Mouse (Mus musculus): ENCODE results near the gene Arhgap23. TPM values are rescaled to one million over a fixed set of nuclear protein-coding genes. Genes with fewer than 3 reads are reported as not detected.
A peak's percentile ranks its signal among the peaks of the same experiment; 100 is the strongest.

Arhgap23 gene
- polyA plus RNA-seq, 1 experiment: 27.7 TPM

GRCm38 (mm10) chr11:97449601-97450293 lies 34.4 kb downstream of the Arhgap23 start:
- H3K4me1 ChIP-seq (ENCODE audit: control insufficient read depth, insufficient read depth, low read length): no peaks in the 10 kb centered on the region; the same call in 1 of the 2 replicates
- peak overlapping the region; percentile 14 for H3K4me3 ChIP-seq (ENCODE audit: control insufficient read depth, low read depth, low read length)
- no peaks in the 10 kb centered on the region for H3K27me3 ChIP-seq (ENCODE audit: control insufficient read depth, insufficient read depth, low read length)
- H3K36me3 ChIP-seq (ENCODE audit: control insufficient read depth, insufficient read depth, low read length): peaks cover 2% of the 10 kb centered on the region
- TF ChIP-seq CTCF (IDR thresholded peaks at IDR 0.05; ENCODE audit: control insufficient read depth, insufficient read depth, insufficient replicate concordance, low read depth, low read length): no peak
- 0 out of 2 replicates have a peak, but pooled peaks have one; percentile 23 for TF ChIP-seq POLR2A (IDR thresholded peaks at IDR 0.05; ENCODE audit: control insufficient read depth, low read depth, low read length)
- 0 out of 2 replicates have a peak overlapping the region, but pooled peaks have one; percentile 30 for H3K27ac ChIP-seq (ENCODE audit: control insufficient read depth, insufficient read depth, low read depth, low read length)

- Histone ChIP-seq H3K4me3 (ENCODE audit: control insufficient read depth, low read depth, low read length) (peak overlapping the region; percentile 14), H3K27ac (ENCODE audit: control insufficient read depth, insufficient read depth, low read depth, low read length) (peak overlapping the region; percentile 30; the same call in 1 of the 2 replicates), H3K4me1 (ENCODE audit: control insufficient read depth, insufficient read depth, low read length) (no peaks in the 10 kb centered on the region; the same call in 1 of the 2 replicates), H3K27me3 (ENCODE audit: control insufficient read depth, insufficient read depth, low read length) (no peaks in the 10 kb centered on the region), H3K36me3 (ENCODE audit: control insufficient read depth, insufficient read depth, low read length) (peaks cover 2% of the 10 kb centered on the region)
- TF ChIP-seq CTCF (IDR thresholded peaks at IDR 0.05; ENCODE audit: control insufficient read depth, insufficient read depth, insufficient replicate concordance, low read depth, low read length): no peak
- TF ChIP-seq POLR2A (IDR thresholded peaks at IDR 0.05; ENCODE audit: control insufficient read depth, low read depth, low read length): no peak
Measured at GRCm38 (mm10) chr11:97450305-97450922, 35.1 kb downstream of the Arhgap23 start.

DNA sequence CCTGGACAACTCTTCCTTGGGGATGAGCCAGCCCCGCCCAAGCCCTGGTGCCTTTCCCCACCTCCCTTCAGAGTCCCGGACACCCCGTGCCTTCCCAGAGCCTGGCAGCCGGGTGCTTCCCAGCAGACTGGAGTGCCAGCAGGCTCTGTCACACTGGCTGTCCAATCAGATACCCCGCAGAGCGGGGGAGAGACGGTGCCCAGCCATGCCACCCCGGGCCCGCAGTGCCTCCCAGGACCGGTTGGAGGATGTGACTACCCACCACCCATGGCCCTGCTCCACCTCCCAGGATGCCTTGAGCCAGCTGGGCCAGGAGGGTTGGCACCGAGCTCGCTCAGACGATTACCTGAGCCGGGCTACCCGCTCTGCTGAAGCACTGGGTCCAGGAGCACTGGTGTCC lies 36.3 kb downstream of the Arhgap23 start:
- H3K4me3 ChIP-seq (ENCODE audit: control insufficient read depth, low read depth, low read length): no peak overlapping the region
- H3K27me3 ChIP-seq (ENCODE audit: control insufficient read depth, insufficient read depth, low read length): no peaks in the 10 kb centered on the region
- no peak for TF ChIP-seq POLR2A (IDR thresholded peaks at IDR 0.05; ENCODE audit: control insufficient read depth, low read depth, low read length)
- no peak for TF ChIP-seq CTCF (IDR thresholded peaks at IDR 0.05; ENCODE audit: control insufficient read depth, insufficient read depth, insufficient replicate concordance, low read depth, low read length)
- H3K4me1 ChIP-seq (ENCODE audit: control insufficient read depth, insufficient read depth, low read length): no peaks in the 10 kb centered on the region; the same call in 1 of the 2 replicates
- no peak overlapping the region for H3K27ac ChIP-seq (ENCODE audit: control insufficient read depth, insufficient read depth, low read depth, low read length)
- H3K36me3 ChIP-seq (ENCODE audit: control insufficient read depth, insufficient read depth, low read length): peaks cover 2% of the 10 kb centered on the region

GRCm38 (mm10) chr11:97457120-97457519 lies 41.8 kb downstream of the Arhgap23 start:
- Histone ChIP-seq H3K4me1 (ENCODE audit: control insufficient read depth, insufficient read depth, low read length) (no peaks in the 10 kb centered on the region), H3K4me3 (ENCODE audit: control insufficient read depth, low read depth, low read length) (no peak overlapping the region), H3K27me3 (ENCODE audit: control insufficient read depth, insufficient read depth, low read length) (no peaks in the 10 kb centered on the region), H3K36me3 (ENCODE audit: control insufficient read depth, insufficient read depth, low read length) (no peaks in the 10 kb centered on the region; the same call in 1 of the 2 replicates), H3K27ac (ENCODE audit: control insufficient read depth, insufficient read depth, low read depth, low read length) (no peak overlapping the region)
- no peak for TF ChIP-seq POLR2A (IDR thresholded peaks at IDR 0.05; ENCODE audit: control insufficient read depth, low read depth, low read length)
- TF ChIP-seq CTCF (IDR thresholded peaks at IDR 0.05; ENCODE audit: control insufficient read depth, insufficient read depth, insufficient replicate concordance, low read depth, low read length): no peak

DNA sequence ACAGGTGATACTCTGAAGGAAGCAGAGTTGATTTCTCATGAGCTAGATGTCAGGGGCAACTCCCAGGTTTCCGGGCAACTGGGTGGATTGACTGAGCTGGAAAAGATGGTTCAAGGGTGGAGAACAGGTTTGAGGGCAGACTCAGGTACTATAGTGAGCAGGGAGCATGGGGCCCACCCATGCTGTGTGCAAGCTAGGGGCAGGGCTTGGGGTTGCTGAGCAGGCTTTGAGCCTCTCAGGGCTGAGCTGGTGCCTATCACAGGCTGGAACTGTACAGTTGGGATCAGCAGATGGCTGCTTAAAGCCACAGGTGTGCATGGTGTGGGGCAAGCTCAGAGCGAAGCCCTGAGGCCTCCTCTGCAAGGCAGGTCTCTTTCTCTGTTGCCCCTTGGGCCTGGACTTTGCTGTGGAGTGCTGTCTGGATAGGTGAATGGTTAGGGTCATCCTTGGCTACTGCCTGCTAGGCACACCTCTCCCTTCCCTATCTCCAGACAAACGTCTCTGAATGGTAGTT lies 46.0 kb downstream of the Arhgap23 start:
- Histone ChIP-seq H3K27me3 (ENCODE audit: control insufficient read depth, insufficient read depth, low read length) (no peaks in the 10 kb centered on the region), H3K36me3 (ENCODE audit: control insufficient read depth, insufficient read depth, low read length) (peaks cover 3% of the 10 kb centered on the region), H3K4me1 (ENCODE audit: control insufficient read depth, insufficient read depth, low read length) (no peaks in the 10 kb centered on the region), H3K4me3 (ENCODE audit: control insufficient read depth, low read depth, low read length) (no peak overlapping the region), H3K27ac (ENCODE audit: control insufficient read depth, insufficient read depth, low read depth, low read length) (no peak overlapping the region)
- TF ChIP-seq POLR2A (IDR thresholded peaks at IDR 0.05; ENCODE audit: control insufficient read depth, low read depth, low read length): no peak
- no peak for TF ChIP-seq CTCF (IDR thresholded peaks at IDR 0.05; ENCODE audit: control insufficient read depth, insufficient read depth, insufficient replicate concordance, low read depth, low read length)

DNA sequence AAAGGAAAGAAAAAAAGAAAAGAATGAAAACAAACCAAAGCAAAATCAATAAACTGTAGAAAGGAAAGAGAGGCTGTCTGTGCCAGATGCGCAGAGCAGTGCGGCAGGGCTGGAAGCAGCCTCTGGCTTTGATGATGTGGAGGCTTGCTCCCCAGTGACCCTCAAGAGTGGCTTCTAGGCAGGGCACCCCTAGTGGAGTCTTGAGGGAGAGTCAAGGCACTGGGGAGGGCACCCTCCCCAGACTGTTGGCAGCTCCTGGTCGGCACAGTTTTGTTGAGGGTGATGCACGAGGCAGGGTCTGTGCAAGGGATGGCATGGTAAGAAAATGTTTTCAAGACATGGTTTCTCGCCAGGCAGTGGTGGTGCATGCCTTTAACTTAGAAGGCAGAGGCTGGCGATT lies 47.2 kb downstream of the Arhgap23 start:
- no peaks in the 10 kb centered on the region for H3K27me3 ChIP-seq (ENCODE audit: control insufficient read depth, insufficient read depth, low read length)
- H3K4me3 ChIP-seq (ENCODE audit: control insufficient read depth, low read depth, low read length): no peak overlapping the region
- H3K36me3 ChIP-seq (ENCODE audit: control insufficient read depth, insufficient read depth, low read length): peaks cover 3% of the 10 kb centered on the region
- TF ChIP-seq CTCF (IDR thresholded peaks at IDR 0.05; ENCODE audit: control insufficient read depth, insufficient read depth, insufficient replicate concordance, low read depth, low read length) (no peak), POLR2A (IDR thresholded peaks at IDR 0.05; ENCODE audit: control insufficient read depth, low read depth, low read length) (no peak)
- H3K4me1 ChIP-seq (ENCODE audit: control insufficient read depth, insufficient read depth, low read length): no peaks in the 10 kb centered on the region
- no peak overlapping the region for H3K27ac ChIP-seq (ENCODE audit: control insufficient read depth, insufficient read depth, low read depth, low read length)

DNA sequence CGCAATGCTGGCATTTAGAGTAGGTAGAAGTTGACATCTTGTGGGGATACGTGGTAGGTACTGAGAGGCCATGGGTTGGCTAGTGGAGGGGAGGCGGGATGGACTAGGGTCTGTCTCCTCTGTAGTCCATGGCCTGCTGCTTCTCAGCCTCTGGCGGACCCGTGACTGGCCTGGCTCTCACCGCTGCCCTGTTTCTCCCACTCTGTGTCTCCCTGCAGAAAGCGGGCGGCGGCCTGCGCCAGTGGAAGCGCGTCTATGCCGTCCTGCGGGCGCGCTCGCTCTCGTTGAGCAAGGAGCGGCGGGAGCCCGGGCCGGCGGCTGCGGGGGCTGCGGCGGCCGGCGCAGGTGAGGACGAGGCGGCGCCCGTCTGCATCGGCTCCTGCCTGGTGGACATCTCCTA lies 47.8 kb downstream of the Arhgap23 start:
- Histone ChIP-seq H3K4me1 (ENCODE audit: control insufficient read depth, insufficient read depth, low read length) (no peaks in the 10 kb centered on the region), H3K36me3 (ENCODE audit: control insufficient read depth, insufficient read depth, low read length) (peaks cover 3% of the 10 kb centered on the region), H3K4me3 (ENCODE audit: control insufficient read depth, low read depth, low read length) (no peak overlapping the region), H3K27ac (ENCODE audit: control insufficient read depth, insufficient read depth, low read depth, low read length) (no peak overlapping the region), H3K27me3 (ENCODE audit: control insufficient read depth, insufficient read depth, low read length) (no peaks in the 10 kb centered on the region)
- TF ChIP-seq POLR2A (IDR thresholded peaks at IDR 0.05; ENCODE audit: control insufficient read depth, low read depth, low read length) (no peak), CTCF (IDR thresholded peaks at IDR 0.05; ENCODE audit: control insufficient read depth, insufficient read depth, insufficient replicate concordance, low read depth, low read length) (no peak)
